Mouse (Mus musculus) forebrain, embryonic 15.5 days (tissue): ENCODE measurements at regions not wholly inside any gene's neighbourhood (a gene's known extent, or its start where the extent isn't known, plus 50 kb on each side); places are given as distances from the start of the nearest gene placed in this dataset.

ENCODE experiments used
- ATAC-seq: fragments of 200-750 bp; cut with Nextera tagmentation; replicated peaks from 2 replicates; pipeline ENCODE4 v1.8.0; 2017; ENCODE audit warnings: mild to moderate bottlenecking, moderate TSS enrichment, moderate library complexity
- H3K27ac ChIP-seq: fragments of 300-500 bp; sonication (generic); replicated peaks from 2 replicates; pipeline ENCODE4 v1.5.1; 2015; ENCODE audit warnings: mild to moderate bottlenecking, inconsistent platforms
- H3K27me3 ChIP-seq: fragments of 300-500 bp; sonication (generic); 2 replicates; pipeline ENCODE4 v1.6.1; 2015; ENCODE audit warnings: inconsistent platforms
- H3K36me3 ChIP-seq: fragments of 300-500 bp; sonication (generic); 2 replicates; pipeline ENCODE4 v1.6.1; 2015; ENCODE audit warnings: mild to moderate bottlenecking, inconsistent platforms
- H3K4me1 ChIP-seq: fragments of 300-500 bp; sonication (generic); 2 replicates; pipeline ENCODE4 v1.6.1; 2015; ENCODE audit warnings: inconsistent platforms
- H3K4me2 ChIP-seq: fragments of 300-500 bp; sonication (generic); replicated peaks from 2 replicates; pipeline ENCODE4 v1.6.1; 2015; ENCODE audit warnings: mild to moderate bottlenecking, inconsistent platforms
- H3K4me3 ChIP-seq: fragments of 300-500 bp; sonication (generic); 2 replicates; pipeline ENCODE4 v1.5.1; 2015; ENCODE audit warnings: mild to moderate bottlenecking, inconsistent platforms
- H3K9ac ChIP-seq: fragments of 300-500 bp; sonication (generic); replicated peaks from 2 replicates; pipeline ENCODE4 v1.6.1; 2015; ENCODE audit warnings: mild to moderate bottlenecking, inconsistent platforms
- H3K9me3 ChIP-seq: fragments of 300-500 bp; sonication (generic); 2 replicates; pipeline ENCODE4 v1.6.1; 2016; ENCODE audit warnings: inconsistent platforms
- WGBS: fragments of 180-500 bp; shearing (Covaris S2); methylation state at CpG from one replicate; pipeline ENCODE4 v1.1.7; 2015; ENCODE audit warnings: mixed read lengths; 5-methylcytosine and 5-hydroxymethylcytosine counted together

- ATAC-seq, result no peak
- H3K27me3 ChIP-seq, result no peaks in the 10 kb centered on the region
- peaks cover 16% of the 10 kb centered on the region for H3K4me1 ChIP-seq
- WGBS, result 79% methylated on average over 4 of the region's 4 CpGs
- H3K9me3 ChIP-seq, result no peaks in the 10 kb centered on the region
- no peak overlapping the region for H3K4me2 ChIP-seq
- H3K9ac ChIP-seq, result no peak overlapping the region
- no peak overlapping the region for H3K27ac ChIP-seq
- H3K36me3 ChIP-seq, result no peaks in the 10 kb centered on the region
- H3K4me3 ChIP-seq, result no peak overlapping the region
Observed at GRCm38 (mm10) chr5:106170405-106170804, 287.6 kb downstream of the Barhl2 start.

- no peak for ATAC-seq
- Histone ChIP-seq H3K36me3 (no peaks in the 10 kb centered on the region), H3K9ac (no peak overlapping the region), H3K4me3 (no peak overlapping the region), H3K9me3 (no peaks in the 10 kb centered on the region), H3K4me1 (peaks cover 26% of the 10 kb centered on the region), H3K27me3 (no peaks in the 10 kb centered on the region), H3K27ac (no peak overlapping the region), H3K4me2 (no peak overlapping the region)
- 69% methylated on average over 11 of the region's 11 CpGs for WGBS
Observed at GRCm38 (mm10) chr5:106167556-106167955, 290.4 kb downstream of the Barhl2 start.

- H3K27me3 ChIP-seq, result no peaks in the 10 kb centered on the region
- no peaks in the 10 kb centered on the region for H3K36me3 ChIP-seq
- H3K4me1 ChIP-seq, result peaks cover 16% of the 10 kb centered on the region
- no peak overlapping the region for H3K27ac ChIP-seq
- no peak for ATAC-seq
- no peak overlapping the region for H3K4me2 ChIP-seq
- no peaks in the 10 kb centered on the region for H3K9me3 ChIP-seq
- no peak overlapping the region for H3K9ac ChIP-seq
- H3K4me3 ChIP-seq, result no peak overlapping the region
- WGBS, result 81% methylated on average over 5 of the region's 5 CpGs
Observed at GRCm38 (mm10) chr5:106166266-106166665, 289.9 kb downstream of the Zfp326 start.

GRCm38 (mm10) chr5:106164190-106164589 lies 287.8 kb downstream of the Zfp326 start:
- 69% methylated on average over 8 of the region's 8 CpGs for WGBS
- Histone ChIP-seq H3K4me2 (no peak overlapping the region), H3K4me1 (peaks cover 12% of the 10 kb centered on the region), H3K27ac (no peak overlapping the region), H3K9me3 (no peaks in the 10 kb centered on the region), H3K4me3 (no peak overlapping the region), H3K27me3 (no peaks in the 10 kb centered on the region), H3K36me3 (no peaks in the 10 kb centered on the region), H3K9ac (no peak overlapping the region)
- ATAC-seq, result no peak

GRCm38 (mm10) chr5:106162981-106163653 lies 286.8 kb downstream of the Zfp326 start:
- Histone ChIP-seq H3K36me3 (no peaks in the 10 kb centered on the region), H3K4me2 (no peak overlapping the region), H3K4me1 (peaks cover 12% of the 10 kb centered on the region), H3K4me3 (no peak overlapping the region), H3K27ac (no peak overlapping the region; the same call in 1 of the 2 replicates), H3K9ac (no peak overlapping the region), H3K9me3 (no peaks in the 10 kb centered on the region), H3K27me3 (no peaks in the 10 kb centered on the region)
- 28% methylated on average over 12 of the region's 12 CpGs for WGBS
- ATAC-seq, result peak; percentile 57

GRCm38 (mm10) chr5:106139109-106139508 lies 262.7 kb downstream of the Zfp326 start:
- ATAC-seq, result no peak
- Histone ChIP-seq H3K36me3 (no peaks in the 10 kb centered on the region), H3K4me2 (no peak overlapping the region), H3K27me3 (no peaks in the 10 kb centered on the region), H3K27ac (no peak overlapping the region), H3K4me1 (no peaks in the 10 kb centered on the region), H3K4me3 (no peak overlapping the region), H3K9ac (no peak overlapping the region), H3K9me3 (no peaks in the 10 kb centered on the region)

- WGBS, result 39% methylated on average over 3 of the region's 3 CpGs
- H3K4me3 ChIP-seq, result no peak overlapping the region
- no peak overlapping the region for H3K4me2 ChIP-seq
- H3K27me3 ChIP-seq, result no peaks in the 10 kb centered on the region
- H3K27ac ChIP-seq, result no peak overlapping the region
- H3K9ac ChIP-seq, result no peak overlapping the region
- H3K4me1 ChIP-seq, result peaks cover 7% of the 10 kb centered on the region
- H3K36me3 ChIP-seq, result no peaks in the 10 kb centered on the region
- no peak for ATAC-seq
- H3K9me3 ChIP-seq, result no peaks in the 10 kb centered on the region
Observed at GRCm38 (mm10) chr5:106122928-106123327, 246.6 kb downstream of the Zfp326 start.

GRCm38 (mm10) chr5:106119584-106119983 lies 243.2 kb downstream of the Zfp326 start:
- Histone ChIP-seq H3K36me3 (no peaks in the 10 kb centered on the region), H3K9me3 (no peaks in the 10 kb centered on the region), H3K27ac (no peak overlapping the region), H3K4me2 (no peak overlapping the region), H3K4me3 (no peak overlapping the region), H3K4me1 (peaks cover 7% of the 10 kb centered on the region), H3K27me3 (no peaks in the 10 kb centered on the region), H3K9ac (no peak overlapping the region)
- ATAC-seq, result no peak
- WGBS, result 65% methylated on average over 1 of the region's 1 CpGs

GRCm38 (mm10) chr5:106113186-106113585 lies 236.8 kb downstream of the Zfp326 start:
- WGBS, result 92% methylated on average over 3 of the region's 3 CpGs
- ATAC-seq, result no peak
- Histone ChIP-seq H3K27ac (no peak overlapping the region), H3K9ac (no peak overlapping the region), H3K4me1 (no peaks in the 10 kb centered on the region), H3K4me2 (no peak overlapping the region), H3K9me3 (no peaks in the 10 kb centered on the region), H3K4me3 (no peak overlapping the region), H3K36me3 (no peaks in the 10 kb centered on the region), H3K27me3 (no peaks in the 10 kb centered on the region)

- no peak for ATAC-seq
- Histone ChIP-seq H3K4me3 (no peak overlapping the region), H3K9me3 (no peaks in the 10 kb centered on the region), H3K27me3 (no peaks in the 10 kb centered on the region), H3K27ac (no peak overlapping the region), H3K4me2 (no peak overlapping the region), H3K4me1 (no peaks in the 10 kb centered on the region), H3K9ac (no peak overlapping the region), H3K36me3 (no peaks in the 10 kb centered on the region)
- 54% methylated on average over 8 of the region's 8 CpGs for WGBS
Observed at GRCm38 (mm10) chr5:106108474-106108971, 232.2 kb downstream of the Zfp326 start.

GRCm38 (mm10) chr5:106102255-106102654 lies 225.9 kb downstream of the Zfp326 start:
- Histone ChIP-seq H3K9me3 (no peaks in the 10 kb centered on the region), H3K4me3 (no peak overlapping the region), H3K4me1 (peaks cover 6% of the 10 kb centered on the region), H3K27ac (no peak overlapping the region), H3K27me3 (no peaks in the 10 kb centered on the region), H3K4me2 (no peak overlapping the region), H3K9ac (no peak overlapping the region), H3K36me3 (no peaks in the 10 kb centered on the region)
- ATAC-seq, result no peak
- 49% methylated on average over 4 of the region's 4 CpGs for WGBS

- peaks cover 6% of the 10 kb centered on the region for H3K4me1 ChIP-seq
- WGBS, result 69% methylated on average over 8 of the region's 8 CpGs
- ATAC-seq, result peak; percentile 41
Observed at GRCm38 (mm10) chr5:106098887-106099286, 222.5 kb downstream of the Zfp326 start.

GRCm38 (mm10) chr5:106089332-106089731 lies 213.0 kb downstream of the Zfp326 start:
- ATAC-seq, result peak; percentile 84

More at GRCm38 (mm10) chr5:106098887-106099286, 222.5 kb downstream of the Zfp326 start:
- H3K4me2 ChIP-seq, result no peak overlapping the region
- no peaks in the 10 kb centered on the region for H3K36me3 ChIP-seq
- H3K27ac ChIP-seq, result no peak overlapping the region; the same call in 1 of the 2 replicates
- H3K4me3 ChIP-seq, result no peak overlapping the region
- H3K9me3 ChIP-seq, result no peaks in the 10 kb centered on the region
- no peak overlapping the region for H3K9ac ChIP-seq
- H3K27me3 ChIP-seq, result no peaks in the 10 kb centered on the region

More at GRCm38 (mm10) chr5:106089332-106089731, 213.0 kb downstream of the Zfp326 start:
- H3K36me3 ChIP-seq, result no peaks in the 10 kb centered on the region
- H3K27ac ChIP-seq, result peak overlapping the region; percentile 53; the same call in 1 of the 2 replicates
- H3K27me3 ChIP-seq, result no peaks in the 10 kb centered on the region
- no peak overlapping the region for H3K4me3 ChIP-seq
- WGBS, result 55% methylated on average over 7 of the region's 7 CpGs
- peaks cover 11% of the 10 kb centered on the region for H3K4me1 ChIP-seq
- H3K9ac ChIP-seq, result no peak overlapping the region
- H3K4me2 ChIP-seq, result no peak overlapping the region
- no peaks in the 10 kb centered on the region for H3K9me3 ChIP-seq
